Mouse (Mus musculus) hindbrain, postnatal 0 days (tissue): ENCODE results near the gene Lmf1. TPM values are rescaled to one million over a fixed set of nuclear protein-coding genes. Genes with fewer than 3 reads are reported as not detected.
A peak's percentile ranks its signal among the peaks of the same experiment; 100 is the strongest.

ENCODE experiments used
- ATAC-seq: fragments of 200-750 bp; cut with Nextera tagmentation; 2 replicates; pipeline ENCODE4 v1.8.0; 2017; ENCODE audit warnings: mild to moderate bottlenecking, moderate TSS enrichment, moderate library complexity
- DNase-seq: peaks from one replicate; pipeline ENCODE4 v3.0.0-alpha.2; 2015; ENCODE audit warnings: low spot score
- H3K27ac ChIP-seq: fragments of 300-500 bp; sonication (generic); 2 replicates; pipeline ENCODE4 v1.5.1; 2014; ENCODE audit warnings: mild to moderate bottlenecking
- H3K27me3 ChIP-seq: fragments of 300-500 bp; sonication (generic); 2 replicates; pipeline ENCODE4 v1.6.1; 2014; ENCODE audit warnings: low read length, mixed read lengths; ENCODE audit not compliant: insufficient read depth
- H3K36me3 ChIP-seq: fragments of 300-500 bp; sonication (generic); 2 replicates; pipeline ENCODE4 v1.6.1; 2014; ENCODE audit warnings: low read length, mixed read lengths; ENCODE audit not compliant: insufficient read depth
- H3K4me1 ChIP-seq: fragments of 300-500 bp; sonication (generic); 2 replicates; pipeline ENCODE4 v1.6.1; 2014; ENCODE audit warnings: antibody characterized with exemption, low read length, mixed read lengths; ENCODE audit not compliant: insufficient read depth
- H3K4me2 ChIP-seq: fragments of 300-500 bp; sonication (generic); 2 replicates; pipeline ENCODE4 v1.6.1; 2014; ENCODE audit warnings: low read depth, mild to moderate bottlenecking, low read length, moderate library complexity, mixed read lengths
- H3K4me3 ChIP-seq: fragments of 300-500 bp; sonication (generic); 2 replicates; pipeline ENCODE4 v1.5.1; 2014; ENCODE audit warnings: low read length
- H3K9ac ChIP-seq: fragments of 300-500 bp; sonication (generic); replicated peaks from 2 replicates; pipeline ENCODE4 v1.6.1; 2014; ENCODE audit warnings: mild to moderate bottlenecking, low read length, moderate library complexity, mixed read lengths
- H3K9me3 ChIP-seq: fragments of 300-500 bp; sonication (generic); 2 replicates; pipeline ENCODE4 v1.6.1; 2016; ENCODE audit warnings: low read length, mixed read lengths
- CTCF ChIP-seq: IDR thresholded peaks from 2 replicates; pipeline ENCODE4 v1.5.1; 2016; ENCODE audit warnings: antibody characterized with exemption, control low read depth, low read depth
- WGBS: fragments of 180-500 bp; shearing (Covaris S2); extraction: QIAGEN DNeasy Blood & Tissue Kit; methylation state at CpG from one replicate; pipeline ENCODE4 v1.1.7; 2014; 5-methylcytosine and 5-hydroxymethylcytosine counted together
- polyA plus RNA-seq: library from polyadenylated mRNA; unstranded; fragments of >200 nt; fragmentation: Nextera tagmentation; extraction: Ambion mirVana; gene quantifications from 2 replicates; pipeline ENCODE4 v1.2.1, GENCODE M21; 2015
- total RNA-seq: library from RNA; depleted of rRNA; stranded (reverse); fragments of >200 nt; gene quantifications from 2 replicates; pipeline ENCODE4 v1.2.3, GENCODE M21; 2014

The Lmf1 gene
- total and polyA plus RNA-seq, 2 experiments from 2014 or later, result 21.4 to 45.1 TPM

GRCm38 (mm10) chr17:25681636-25682035 is 102.8 kb downstream of the Lmf1 start:
- Histone ChIP-seq H3K36me3 (no peaks in the 10 kb centered on the region), H3K4me2 (no peak overlapping the region), H3K9ac (no peak overlapping the region), H3K27ac (no peak overlapping the region), H3K27me3 (no peaks in the 10 kb centered on the region), H3K4me3 (no peak overlapping the region), H3K9me3 (no peaks in the 10 kb centered on the region), H3K4me1 (no peaks in the 10 kb centered on the region)
- WGBS, result 66% methylated on average over 4 of the region's 4 CpGs
- TF ChIP-seq CTCF, result no peak
- ATAC-seq (no peak), DNase-seq (no peak)

- H3K36me3 ChIP-seq, result no peaks in the 10 kb centered on the region
- ATAC-seq (no peak), DNase-seq (peak; percentile 56)
- H3K27me3 ChIP-seq, result no peaks in the 10 kb centered on the region
- H3K9ac ChIP-seq, result no peak overlapping the region
- 42% methylated on average over 7 of the region's 7 CpGs for whole genome bisulfite sequencing
- no peak overlapping the region for H3K4me3 ChIP-seq
- no peaks in the 10 kb centered on the region for H3K4me1 ChIP-seq
- no peaks in the 10 kb centered on the region for H3K9me3 ChIP-seq
- H3K4me2 ChIP-seq, result no peak overlapping the region
- H3K27ac ChIP-seq, result no peak overlapping the region
- peak; percentile 63 for TF ChIP-seq CTCF
Measured at GRCm38 (mm10) chr17:25686323-25686722, 107.4 kb downstream of the Lmf1 start.

- 82% methylated on average over 4 of the region's 4 CpGs for WGBS
- DNase-seq, result no peak
- Histone ChIP-seq H3K9ac (no peak overlapping the region), H3K36me3 (no peaks in the 10 kb centered on the region), H3K27ac (no peak overlapping the region), H3K9me3 (no peaks in the 10 kb centered on the region), H3K4me3 (no peak overlapping the region), H3K4me1 (no peaks in the 10 kb centered on the region), H3K4me2 (no peak overlapping the region), H3K27me3 (no peaks in the 10 kb centered on the region)
- ATAC-seq, result no peak
- no peak for TF ChIP-seq CTCF
Measured at GRCm38 (mm10) chr17:25688922-25689321, 110.0 kb downstream of the Lmf1 start.

GRCm38 (mm10) chr17:25696263-25696662 is 117.4 kb downstream of the Lmf1 start:
- no peak for TF ChIP-seq CTCF

GRCm38 (mm10) chr17:25698446-25698845 is 119.6 kb downstream of the Lmf1 start:
- Histone ChIP-seq H3K9me3 (no peaks in the 10 kb centered on the region), H3K4me2 (no peak overlapping the region), H3K9ac (no peak overlapping the region), H3K36me3 (no peaks in the 10 kb centered on the region), H3K4me1 (no peaks in the 10 kb centered on the region), H3K27ac (no peak overlapping the region), H3K4me3 (no peak overlapping the region), H3K27me3 (no peaks in the 10 kb centered on the region)
- WGBS, result 12% methylated on average over 7 of the region's 7 CpGs
- TF ChIP-seq CTCF, result peak; percentile 91
- ATAC-seq (peak; percentile 76; the same call in 1 of the 2 replicates), DNase-seq (peak; percentile 93)

More at GRCm38 (mm10) chr17:25696263-25696662, 117.4 kb downstream of the Lmf1 start:
- Histone ChIP-seq H3K27ac (no peak overlapping the region), H3K4me1 (no peaks in the 10 kb centered on the region), H3K4me3 (no peak overlapping the region), H3K9ac (no peak overlapping the region), H3K27me3 (no peaks in the 10 kb centered on the region), H3K36me3 (no peaks in the 10 kb centered on the region), H3K4me2 (no peak overlapping the region), H3K9me3 (no peaks in the 10 kb centered on the region)
- DNase-seq (no peak), ATAC-seq (no peak)
- WGBS, result 57% methylated on average over 1 of the region's 1 CpGs

- Histone ChIP-seq H3K4me3 (no peak overlapping the region), H3K4me2 (no peak overlapping the region), H3K9me3 (no peaks in the 10 kb centered on the region), H3K27ac (no peak overlapping the region), H3K36me3 (no peaks in the 10 kb centered on the region), H3K4me1 (no peaks in the 10 kb centered on the region), H3K9ac (no peak overlapping the region), H3K27me3 (no peaks in the 10 kb centered on the region)
- TF ChIP-seq CTCF, result peak; percentile 54
- 59% methylated on average over 9 of the region's 9 CpGs for WGBS
- DNase-seq (no peak), ATAC-seq (no peak)
Measured at GRCm38 (mm10) chr17:25700863-25701496, 122.1 kb downstream of the Lmf1 start.

GRCm38 (mm10) chr17:25709994-25710393 is 131.1 kb downstream of the Lmf1 start:
- no peak for TF ChIP-seq CTCF
- Histone ChIP-seq H3K27ac (no peak overlapping the region), H3K9ac (no peak overlapping the region), H3K4me3 (no peak overlapping the region), H3K4me2 (no peak overlapping the region), H3K27me3 (no peaks in the 10 kb centered on the region), H3K4me1 (no peaks in the 10 kb centered on the region), H3K9me3 (no peaks in the 10 kb centered on the region), H3K36me3 (no peaks in the 10 kb centered on the region)
- DNase-seq, result no peak
- no peak for ATAC-seq
- 94% methylated on average over 2 of the region's 2 CpGs for WGBS
